Mouse (Mus musculus) myocyte (in vitro differentiated cells): ENCODE data around the gene Prph. TPM values are rescaled to one million over a fixed set of nuclear protein-coding genes. Genes with fewer than 3 reads are reported as not detected.

ENCODE experiments used
- H3K27me3 ChIP-seq: one replicate; pipeline ENCODE4 v1.6.1; 2011; ENCODE audit not compliant: control insufficient read depth, insufficient read depth, insufficient read length
- H3K36me3 ChIP-seq: one replicate; pipeline ENCODE4 v1.6.1; 2011; ENCODE audit not compliant: control insufficient read depth, insufficient read depth
- H3K4me2 ChIP-seq: one replicate; pipeline ENCODE4 v1.6.1; 2011; ENCODE audit warnings: low read depth, control low read depth
- H3K4me3 ChIP-seq: one replicate; pipeline ENCODE4 v1.5.1; 2011; ENCODE audit warnings: mild to moderate bottlenecking, control low read depth, moderate library complexity
- H3K79me2 ChIP-seq: one replicate; pipeline ENCODE4 v1.6.1; 2011; ENCODE audit not compliant: control insufficient read depth, insufficient read depth
- H3ac ChIP-seq: one replicate; pipeline ENCODE4 v1.6.1; 2011; ENCODE audit not compliant: control insufficient read depth, insufficient read length
- CEBPB ChIP-seq: IDR thresholded peaks from 2 replicates; pipeline ENCODE4 v1.6.1; 2011; ENCODE audit warnings: mild to moderate bottlenecking, moderate library complexity; ENCODE audit not compliant: poor library complexity, insufficient read depth, severe bottlenecking
- E2F4 ChIP-seq: IDR thresholded peaks from one replicate; pipeline ENCODE4 v1.6.1; 2011; ENCODE audit warnings: mild to moderate bottlenecking, control low read depth, moderate library complexity; ENCODE audit not compliant: insufficient read depth
- MAX ChIP-seq: IDR thresholded peaks from one replicate; pipeline ENCODE4 v1.6.1; 2011; ENCODE audit warnings: low read depth, mild to moderate bottlenecking, control low read depth
- MYOD1 ChIP-seq, 3 experiments: IDR thresholded peaks; one replicate each; pipeline ENCODE4 v1.6.1; 2011; ENCODE audit warnings: control low read depth in 2 of 3, low read depth in 2 of 3, mild to moderate bottlenecking in 2 of 3, moderate library complexity in 1 of 3; ENCODE audit not compliant: insufficient read length in 2 of 3, control insufficient read depth in 1 of 3
- MYOG ChIP-seq, 3 experiments: IDR thresholded peaks; one replicate each; pipeline ENCODE4 v1.6.1; 2011; ENCODE audit warnings: control low read depth in 2 of 3, low read depth in 2 of 3, mild to moderate bottlenecking in 2 of 3; ENCODE audit not compliant: insufficient read length in 2 of 3, control insufficient read depth in 1 of 3, insufficient read depth in 1 of 3
- POLR2A ChIP-seq: IDR thresholded peaks from one replicate; pipeline ENCODE4 v1.6.1; 2011; ENCODE audit warnings: low read depth, mild to moderate bottlenecking, control low read depth, moderate library complexity; ENCODE audit not compliant: insufficient read length
- POLR2AphosphoS2 ChIP-seq: IDR thresholded peaks from one replicate; pipeline ENCODE4 v1.6.1; 2011; ENCODE audit warnings: low read depth, control low read depth; ENCODE audit not compliant: insufficient read length
- REST ChIP-seq: IDR thresholded peaks from one replicate; pipeline ENCODE4 v1.6.1; 2011; ENCODE audit warnings: mild to moderate bottlenecking, control low read depth, moderate library complexity; ENCODE audit not compliant: insufficient read depth, insufficient read length
- SRF ChIP-seq: IDR thresholded peaks from one replicate; pipeline ENCODE4 v1.6.1; 2011; ENCODE audit warnings: low read depth; ENCODE audit not compliant: control insufficient read depth, insufficient read length
- TCF3 ChIP-seq: IDR thresholded peaks from one replicate; pipeline ENCODE4 v1.6.1; 2011; ENCODE audit warnings: low read depth, control low read depth; ENCODE audit not compliant: insufficient read length
- USF1 ChIP-seq: IDR thresholded peaks from one replicate; pipeline ENCODE4 v1.6.1; 2011; ENCODE audit warnings: low read depth, mild to moderate bottlenecking, control low read depth, moderate library complexity
- polyA plus RNA-seq: library from polyadenylated mRNA; unstranded; fragments of >200 nt; fragmentation: generic; extraction: Trizol; gene quantifications from one replicate; pipeline ENCODE4 v1.2.1, GENCODE M21; 2012; ENCODE audit warnings: missing spikeins

Gene Prph
- polyA plus RNA-seq, 1 experiment: 0.98 TPM

DNA sequence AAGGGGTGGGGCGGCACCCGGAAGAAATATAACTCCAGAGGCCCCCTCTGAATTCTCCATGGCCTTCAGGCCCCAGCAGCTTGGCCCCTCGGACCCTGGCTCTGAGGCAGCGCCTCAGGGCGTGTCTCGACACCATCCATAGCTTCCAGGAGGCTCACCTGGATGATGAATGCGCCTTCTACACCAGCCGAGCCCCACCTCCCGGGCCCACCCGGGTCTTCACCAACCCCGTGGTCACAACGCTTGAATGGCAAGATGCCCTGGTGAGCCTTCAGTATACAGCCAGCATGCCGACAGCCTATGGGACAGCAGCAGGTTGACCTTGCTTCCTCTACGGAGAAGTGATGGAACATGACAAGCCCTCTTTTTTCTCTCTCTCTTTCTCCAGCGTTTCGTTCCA, 27.9 kb downstream of the Prph start:
- no peaks in the 10 kb centered on the region for H3K27me3 ChIP-seq
- TF ChIP-seq REST: no peak
- TF ChIP-seq MAX: no peak
- TF ChIP-seq POLR2AphosphoS2: no peak
- no peak for TF ChIP-seq CEBPB
- TF ChIP-seq MYOG (IDR thresholded peaks at IDR 0.05; ENCODE audit: control insufficient read depth in 1 of 3, insufficient read depth in 1 of 3, insufficient read length in 2 of 3, low read depth in 2 of 3): no peak
- TF ChIP-seq USF1: no peak
- TF ChIP-seq SRF: no peak
- no peak overlapping the region for H3K4me2 ChIP-seq
- H3K79me2 ChIP-seq: no peaks in the 10 kb centered on the region
- H3K36me3 ChIP-seq: peaks cover 22% of the 10 kb centered on the region
- H3K4me3 ChIP-seq: no peak overlapping the region
- no peak overlapping the region for H3ac ChIP-seq

DNA sequence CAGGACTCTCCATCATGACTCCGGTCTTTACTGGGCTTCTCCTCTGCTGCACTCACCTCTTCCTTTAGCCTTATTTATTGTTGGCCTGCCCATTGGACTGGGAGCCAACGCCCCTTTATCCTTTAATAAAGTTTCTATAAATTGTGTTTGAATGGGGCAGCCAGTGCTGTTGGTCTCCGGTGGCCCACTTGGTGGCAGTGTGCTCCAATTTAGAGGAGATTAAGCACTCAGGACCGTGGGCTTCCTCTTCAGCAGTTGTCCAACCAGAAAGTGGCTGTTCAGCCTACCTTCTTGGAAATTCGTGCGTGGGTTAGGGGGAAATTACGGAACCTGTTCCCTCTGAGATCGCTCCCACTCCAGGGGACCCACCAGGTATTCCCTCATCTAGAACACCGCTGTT, 28.3 kb downstream of the Prph start:
- Histone ChIP-seq H3K4me2 (no peak overlapping the region), H3K36me3 (peaks cover 22% of the 10 kb centered on the region), H3K27me3 (no peaks in the 10 kb centered on the region), H3ac (no peak overlapping the region), H3K4me3 (no peak overlapping the region), H3K79me2 (no peaks in the 10 kb centered on the region)
- TF ChIP-seq MYOG (IDR thresholded peaks at IDR 0.05; ENCODE audit: control insufficient read depth in 1 of 3, insufficient read depth in 1 of 3, insufficient read length in 2 of 3, low read depth in 2 of 3): no peak
- no peak for TF ChIP-seq POLR2A
- TF ChIP-seq MAX: no peak
- no peak for TF ChIP-seq SRF
- no peak for TF ChIP-seq POLR2AphosphoS2
- no peak for TF ChIP-seq MYOD1 (IDR thresholded peaks at IDR 0.05; ENCODE audit: control insufficient read depth in 1 of 3, insufficient read length in 2 of 3, low read depth in 2 of 3)
- TF ChIP-seq E2F4: no peak

DNA sequence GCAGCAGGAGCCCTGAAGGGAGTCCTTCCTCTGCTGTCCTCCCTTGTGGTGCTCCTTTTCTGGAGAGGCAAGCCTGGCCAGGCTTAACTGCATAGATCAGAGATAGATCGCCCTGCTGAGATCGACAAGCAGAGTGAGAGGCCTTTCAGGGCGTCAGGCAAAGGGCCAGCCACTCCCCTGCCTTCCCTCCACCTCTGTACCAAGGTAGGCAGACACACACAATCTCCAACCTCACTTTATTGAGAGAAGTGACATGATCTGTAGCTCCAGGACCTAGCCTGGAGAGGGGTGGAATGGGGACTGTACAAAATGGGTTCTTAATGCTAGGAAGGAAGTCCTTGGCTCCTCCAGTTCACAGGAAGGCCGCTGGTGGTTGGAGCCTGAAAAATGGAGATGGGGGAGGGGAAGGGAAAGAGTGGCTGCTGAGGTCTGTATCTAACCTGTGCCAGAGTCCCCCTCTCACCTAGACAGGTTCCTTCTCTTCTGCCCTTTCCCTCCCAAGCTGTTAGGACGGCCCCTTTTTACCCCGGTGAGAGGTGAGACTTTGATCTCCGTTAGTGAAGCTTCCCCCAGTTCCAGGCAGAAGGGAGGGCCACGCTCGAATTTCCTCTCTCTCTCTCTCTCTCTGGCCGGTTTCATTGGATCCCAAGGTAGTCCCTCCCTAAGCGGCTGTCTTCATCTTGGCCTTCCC, 29.0 kb downstream of the Prph start:
- no peak overlapping the region for H3K4me2 ChIP-seq
- H3K36me3 ChIP-seq: peaks cover 15% of the 10 kb centered on the region
- no peak overlapping the region for H3ac ChIP-seq
- H3K27me3 ChIP-seq: no peaks in the 10 kb centered on the region
- TF ChIP-seq SRF (no peak), USF1 (no peak), POLR2AphosphoS2 (peak; percentile 79)
- H3K4me3 ChIP-seq: no peak overlapping the region
- no peaks in the 10 kb centered on the region for H3K79me2 ChIP-seq

DNA sequence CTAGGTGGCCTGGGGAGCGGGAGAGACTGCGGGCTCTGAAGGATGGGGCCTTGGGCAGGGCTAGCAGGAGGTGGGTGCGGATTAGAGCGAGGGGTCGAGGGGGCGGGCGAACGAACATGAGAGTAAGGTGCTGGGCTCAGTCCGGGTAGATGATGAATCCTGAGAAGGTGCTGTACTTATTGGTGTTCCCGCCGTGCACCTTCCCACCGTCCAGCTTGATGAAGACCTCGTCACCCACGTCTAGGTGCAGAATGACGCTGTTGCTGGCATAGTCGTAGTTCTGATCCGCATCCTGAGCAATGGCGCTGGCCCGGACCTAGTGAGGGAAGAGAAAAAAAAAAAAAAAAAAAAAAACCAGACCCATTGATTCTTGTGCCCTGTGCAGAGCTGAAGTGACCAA, 29.6 kb downstream of the Prph start:
- no peak overlapping the region for H3K4me2 ChIP-seq
- TF ChIP-seq USF1 (no peak), MYOD1 (IDR thresholded peaks at IDR 0.05; ENCODE audit: control insufficient read depth in 1 of 3, insufficient read length in 2 of 3, low read depth in 2 of 3) (no peak), POLR2AphosphoS2 (peak; percentile 85)
- H3K36me3 ChIP-seq: peaks cover 14% of the 10 kb centered on the region
- no peak overlapping the region for H3K4me3 ChIP-seq
- no peaks in the 10 kb centered on the region for H3K79me2 ChIP-seq
- H3ac ChIP-seq: no peak overlapping the region
- H3K27me3 ChIP-seq: no peaks in the 10 kb centered on the region

DNA sequence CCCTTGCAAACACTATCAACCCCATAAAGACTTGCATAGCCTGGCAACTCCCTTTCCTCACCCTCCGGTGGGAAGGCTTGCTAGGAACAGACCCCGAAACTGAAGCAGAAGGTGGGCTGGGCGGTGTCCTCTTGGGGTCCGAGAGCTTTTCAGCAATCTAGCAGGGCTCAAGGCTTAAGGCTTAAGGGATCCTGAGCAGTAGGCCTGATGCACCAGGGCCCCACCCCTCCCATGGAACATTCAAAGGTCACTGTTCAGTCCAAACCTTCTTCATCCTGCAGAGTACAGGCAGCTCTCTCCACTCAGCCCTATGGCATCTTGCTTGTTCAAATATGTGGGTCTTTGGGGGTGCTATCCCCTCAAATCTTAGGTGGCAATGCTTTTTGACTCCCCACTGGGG, 31.0 kb downstream of the Prph start:
- H3K4me2 ChIP-seq: no peak overlapping the region
- TF ChIP-seq POLR2AphosphoS2: no peak
- TF ChIP-seq MYOD1 (IDR thresholded peaks at IDR 0.05; ENCODE audit: control insufficient read depth in 1 of 3, insufficient read length in 2 of 3, low read depth in 2 of 3): no peak
- TF ChIP-seq REST: no peak
- TF ChIP-seq POLR2A: no peak
- no peak overlapping the region for H3K4me3 ChIP-seq
- H3K27me3 ChIP-seq: no peaks in the 10 kb centered on the region
- H3K36me3 ChIP-seq: peaks cover 10% of the 10 kb centered on the region
- H3K79me2 ChIP-seq: no peaks in the 10 kb centered on the region
- no peak overlapping the region for H3ac ChIP-seq

DNA sequence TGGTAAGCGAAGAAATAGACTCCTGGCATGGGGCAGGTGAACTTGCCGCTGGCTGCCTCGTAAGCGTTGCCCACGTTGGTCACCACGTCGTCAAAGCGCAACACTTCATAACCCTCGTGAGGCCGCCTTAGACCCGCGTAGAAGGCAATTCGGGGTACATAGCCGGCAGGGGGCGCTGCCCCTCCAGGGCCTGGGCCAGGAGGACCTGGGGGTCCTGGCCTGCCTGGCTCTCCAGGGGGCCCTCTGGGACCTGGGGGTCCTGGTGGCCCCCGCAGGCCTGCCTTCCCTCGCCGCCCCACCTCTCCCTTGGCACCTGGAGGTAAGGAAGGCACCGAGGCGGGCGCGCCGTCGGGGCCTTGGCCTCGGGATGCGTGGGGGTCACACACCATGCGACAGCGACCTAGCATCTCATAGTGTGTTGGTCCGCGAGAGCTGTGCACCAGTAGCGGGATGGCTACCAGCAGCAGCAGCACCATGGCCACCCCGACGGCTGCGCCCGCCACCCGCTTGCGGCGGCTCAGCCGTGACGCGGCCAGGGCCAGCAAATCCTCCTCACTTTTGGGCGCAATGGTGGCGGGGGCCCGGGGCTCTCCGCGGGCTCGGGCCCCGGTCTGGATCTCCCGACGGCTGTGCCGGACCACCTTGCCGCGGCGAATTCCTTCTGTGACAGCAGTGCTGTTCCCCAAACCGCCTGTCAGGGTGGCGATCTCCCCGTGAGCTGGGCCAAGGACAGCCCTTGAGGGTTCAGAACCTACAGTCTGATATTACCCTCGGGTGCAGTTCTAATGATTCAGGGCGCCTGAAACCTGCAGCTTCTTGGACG, 32.5 kb downstream of the Prph start, which contains the start of gene C1ql4:
TSS of gene C1ql4 (minus strand) at position 565 of the 823 bp plus-strand sequence.
- Histone ChIP-seq H3ac (no peak within 1 kb of the TSS), H3K36me3 (no peaks in the 10 kb centered on the region), H3K4me2 (peak within 1 kb of the TSS; percentile 82), H3K4me3 (no peak within 1 kb of the TSS), H3K27me3 (no peaks in the 10 kb centered on the region), H3K79me2 (no peaks in the 10 kb centered on the region)
- TF ChIP-seq MYOG (IDR thresholded peaks at IDR 0.05; ENCODE audit: control insufficient read depth in 1 of 3, insufficient read depth in 1 of 3, insufficient read length in 2 of 3, low read depth in 2 of 3) (peak in 1 of 3 experiments; percentile 29), TCF3 (no peak)
